Comparison of ENCODE assay signal across 8 mouse cellular contexts in genomic region chr11:119215038-119215904, GRCm38 (mm10). TPM values are rescaled to one million over a fixed set of nuclear protein-coding genes. Genes with fewer than 3 reads are reported as not detected.
DNase-seq lines count a peak whose midpoint lies in the region; ATAC-seq and TF ChIP-seq lines count a peak whose summit lies in the region.

No protein-coding gene starts in this region.

- H3K4me2 ChIP-seq in intestine, postnatal 0 days (replicated peaks; ENCODE audit: low read depth), result peak overlapping the region; percentile 75
- H3K4me2 ChIP-seq in liver, embryonic 15.5 days, result peak overlapping the region; percentile 61
- H3K4me2 ChIP-seq in neural tube, embryonic 11.5 days (ENCODE audit: low read depth), result peak overlapping the region; percentile 31

- peaks cover 13% of the 10 kb centered on the region for H3K4me1 ChIP-seq in intestine, postnatal 0 days (replicated peaks; ENCODE audit: control insufficient read depth, insufficient read depth, low read length)
- peaks cover 33% of the 10 kb centered on the region for H3K4me1 ChIP-seq in liver, embryonic 15.5 days (replicated peaks)
- peaks cover 35% of the 10 kb centered on the region for H3K4me1 ChIP-seq in neural tube, embryonic 11.5 days (ENCODE audit: control insufficient read depth, insufficient read depth, low read length)

- peak; percentile 63 for ATAC-seq in common myeloid progenitor, adult 5-6 weeks (replicated peaks; ENCODE audit: low read depth, poor library complexity, severe bottlenecking)
- peak; percentile 82 for ATAC-seq in intestine, postnatal 0 days
- peak; percentile 78 for ATAC-seq in liver, embryonic 15.5 days (ENCODE audit: insufficient read depth)
- peak; percentile 66; the same call in 1 of the 2 replicates for ATAC-seq in neural tube, embryonic 11.5 days (ENCODE audit: insufficient read depth, low FRiP score, low TSS enrichment)

- H3K9me3 ChIP-seq in intestine, postnatal 0 days (ENCODE audit: control insufficient read depth), result no peaks in the 10 kb centered on the region
- H3K9me3 ChIP-seq in liver, embryonic 15.5 days (replicated peaks), result no peaks in the 10 kb centered on the region
- H3K9me3 ChIP-seq in neural tube, embryonic 11.5 days (ENCODE audit: control insufficient read depth, low read length), result no peaks in the 10 kb centered on the region

- peak; percentile 67 for TF ChIP-seq CTCF in intestine, postnatal 0 days (IDR thresholded peaks at IDR 0.05; ENCODE audit: low read depth)

- peak overlapping the region; percentile 21 for H3K4me3 ChIP-seq in intestine, postnatal 0 days (ENCODE audit: low read depth, low read length)
- peak overlapping the region; percentile 12; the same call in 1 of the 2 replicates for H3K4me3 ChIP-seq in liver, embryonic 15.5 days (replicated peaks)
- H3K4me3 ChIP-seq in neural tube, embryonic 11.5 days (ENCODE audit: low read depth, low read length), result no peak overlapping the region

- no peaks in the 10 kb centered on the region for H3K36me3 ChIP-seq in intestine, postnatal 0 days (ENCODE audit: control insufficient read depth, insufficient read depth)
- H3K36me3 ChIP-seq in liver, embryonic 15.5 days (replicated peaks), result no peaks in the 10 kb centered on the region
- peaks cover 2% of the 10 kb centered on the region; the same call in 1 of the 2 replicates for H3K36me3 ChIP-seq in neural tube, embryonic 11.5 days (ENCODE audit: control insufficient read depth, insufficient read depth, low read length)

- DNase-seq in thymus, postnatal 0 days (ENCODE audit: low spot score), result peak; percentile 57
- no peak for DNase-seq in thymus, postnatal 10 days (ENCODE audit: low spot score in 2 of 2)
- DNase-seq in heart, adult 18-20 months, result peak; percentile 75 to 85
- DNase-seq in neural tube, embryonic 11.5 days (ENCODE audit: low spot score), result peak; percentile 65
- DNase-seq in right cerebral cortex, postnatal 25 days, result no peak

- H3K27me3 ChIP-seq in intestine, postnatal 0 days (replicated peaks; ENCODE audit: control insufficient read depth, insufficient read depth, low read length), result no peaks in the 10 kb centered on the region
- no peaks in the 10 kb centered on the region for H3K27me3 ChIP-seq in liver, embryonic 15.5 days
- H3K27me3 ChIP-seq in neural tube, embryonic 11.5 days (ENCODE audit: control insufficient read depth, insufficient read depth, low read length), result no peaks in the 10 kb centered on the region

- peak overlapping the region; percentile 1; the same call in 1 of the 2 replicates for H3K9ac ChIP-seq in intestine, postnatal 0 days (ENCODE audit: low read depth, low read length)
- H3K9ac ChIP-seq in liver, embryonic 15.5 days, result peak overlapping the region; percentile 27; the same call in 1 of the 2 replicates
- peak overlapping the region; percentile 52 for H3K9ac ChIP-seq in neural tube, embryonic 11.5 days (ENCODE audit: low read length)

- H3K27ac ChIP-seq in intestine, postnatal 0 days (ENCODE audit: low read depth, low read length), result peak overlapping the region; percentile 57
- H3K27ac ChIP-seq in liver, embryonic 15.5 days (replicated peaks), result peak overlapping the region; percentile 79
- peak overlapping the region; percentile 90 for H3K27ac ChIP-seq in neural tube, embryonic 11.5 days (ENCODE audit: low read depth, low read length)

- 4% methylated on average over 18 of the region's 18 CpGs for WGBS in intestine, postnatal 0 days
- 8% methylated on average over 18 of the region's 18 CpGs for WGBS in liver, embryonic 15.5 days (ENCODE audit: insufficient replicate concordance)
- WGBS in neural tube, embryonic 11.5 days, result 19% methylated on average over 18 of the region's 18 CpGs

RNA-seq across cellular contexts. Expression of gene Tbc1d16, which starts 13.0 kb away (rescaled TPM):
- polyA plus RNA-seq in thymus, postnatal 0 days (2015; fragmentation: Nextera tagmentation; extraction: Ambion mirVana), result 5.3 and 5.9 TPM in 2 replicates
- 3.5 and 4.3 TPM in 2 replicates for total RNA-seq in common myeloid progenitor, adult 5-6 weeks (2017)
- 10 to 100 TPM; 54.9 to 56.9 TPM for total RNA-seq in heart, adult 18-20 months (2021)
- polyA plus RNA-seq in intestine, postnatal 0 days (2015; fragmentation: Nextera tagmentation; extraction: Ambion mirVana), result 3.8 and 4.5 TPM in 2 replicates
- polyA plus RNA-seq in liver, embryonic 15.5 days (2015; fragmentation: Nextera tagmentation; extraction: Ambion mirVana), result 1.6 and 1.9 TPM in 2 replicates
- polyA plus RNA-seq in neural tube, embryonic 11.5 days (2014; fragmentation: Nextera tagmentation; extraction: Ambion mirVana), result 15.2 and 16.8 TPM in 2 replicates

RNA-seq across cellular contexts. Expression of gene Ccdc40, which starts 13.1 kb away (rescaled TPM):
- polyA plus RNA-seq in thymus, postnatal 0 days (2015; fragmentation: Nextera tagmentation; extraction: Ambion mirVana), result 4.6 and 5.3 TPM in 2 replicates
- 11.5 and 24.3 TPM in 2 replicates for total RNA-seq in common myeloid progenitor, adult 5-6 weeks (2017)
- under 1 TPM; 0.17 to 0.21 TPM for total RNA-seq in heart, adult 18-20 months (2021)
- 1.5 and 1.8 TPM in 2 replicates for polyA plus RNA-seq in intestine, postnatal 0 days (2015; fragmentation: Nextera tagmentation; extraction: Ambion mirVana)
- polyA plus RNA-seq in liver, embryonic 15.5 days (2015; fragmentation: Nextera tagmentation; extraction: Ambion mirVana), result 0.55 and 0.70 TPM in 2 replicates
- 14.8 and 15.3 TPM in 2 replicates for polyA plus RNA-seq in neural tube, embryonic 11.5 days (2014; fragmentation: Nextera tagmentation; extraction: Ambion mirVana)

RNA-seq across cellular contexts. Expression of gene Gaa, which starts 52.4 kb away (rescaled TPM):
- 25.6 and 29.6 TPM in 2 replicates for polyA plus RNA-seq in thymus, postnatal 0 days (2015; fragmentation: Nextera tagmentation; extraction: Ambion mirVana)
- 19.6 and 33.4 TPM in 2 replicates for total RNA-seq in common myeloid progenitor, adult 5-6 weeks (2017)
- total RNA-seq in heart, adult 18-20 months (2021), result 100 to 1,000 TPM in 1 of 2 experiments, 10 to 100 TPM in 1; 91.3 to 110 TPM
- polyA plus RNA-seq in intestine, postnatal 0 days (2015; fragmentation: Nextera tagmentation; extraction: Ambion mirVana), result 71.6 and 79.0 TPM in 2 replicates
- polyA plus RNA-seq in liver, embryonic 15.5 days (2015; fragmentation: Nextera tagmentation; extraction: Ambion mirVana), result 21.4 and 26.4 TPM in 2 replicates
- 21.4 and 24.1 TPM in 2 replicates for polyA plus RNA-seq in neural tube, embryonic 11.5 days (2014; fragmentation: Nextera tagmentation; extraction: Ambion mirVana)

Comparison
In these comparisons a context has a peak if more than half of its experiments do, and no peak if none do; other contexts are left out.
1. DNase-seq: peak in thymus, postnatal 0 days (single experiment), heart, adult 18-20 months (2 of 2) and neural tube, embryonic 11.5 days (single experiment); none in thymus, postnatal 10 days (0 of 2) and right cerebral cortex, postnatal 25 days (single experiment).
2. H3K9ac ChIP-seq: peak in every context shown above with its lines; median percentile 52 in neural tube, embryonic 11.5 days; 27 in liver, embryonic 15.5 days; 1 in intestine, postnatal 0 days.
3. Peak in every context shown above with its lines, with median percentiles within 50 percentile points of each other: ATAC-seq, H3K27ac ChIP-seq and H3K4me2 ChIP-seq.